In the genomic region with DNA sequence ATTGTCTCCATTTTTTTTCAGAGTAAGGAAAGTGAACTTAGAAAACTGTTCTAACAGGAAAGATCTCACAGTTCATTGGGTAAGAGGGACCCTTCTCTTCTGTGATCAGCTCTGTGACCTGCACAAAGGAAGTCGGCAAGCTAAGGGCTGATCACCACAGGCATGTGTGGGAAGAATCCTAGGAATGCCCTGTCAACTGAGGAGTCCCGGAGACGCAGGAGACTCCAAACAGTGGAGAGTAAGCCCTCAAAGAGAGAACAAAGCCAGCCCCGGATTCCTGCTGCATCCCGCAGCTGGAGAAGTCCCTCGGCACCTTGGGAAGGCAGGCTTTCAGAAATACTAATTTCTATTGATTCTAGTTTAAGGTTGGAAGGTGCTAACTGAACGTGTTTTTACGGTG, we compare ENCODE assay signal across 8 mouse cellular contexts. TPM values are rescaled to one million over a fixed set of nuclear protein-coding genes. Genes with fewer than 3 reads are reported as not detected.
A peak's percentile ranks its signal among the peaks of the same experiment; 100 is the strongest.
DNase-seq lines count a peak whose midpoint lies in the region; ATAC-seq lines count a peak whose summit lies in the region.

No protein-coding gene starts in this region.

- peaks cover 9% of the 10 kb centered on the region for H3K36me3 ChIP-seq in heart, embryonic 12.5 days
- peaks cover 29% of the 10 kb centered on the region for H3K36me3 ChIP-seq in midbrain, embryonic 13.5 days

- H3K4me1 ChIP-seq in heart, embryonic 12.5 days (replicated peaks), result peaks cover 58% of the 10 kb centered on the region
- H3K4me1 ChIP-seq in midbrain, embryonic 13.5 days (replicated peaks), result peaks cover 93% of the 10 kb centered on the region

- no peaks in the 10 kb centered on the region for H3K9me3 ChIP-seq in heart, embryonic 12.5 days (replicated peaks)
- no peaks in the 10 kb centered on the region for H3K9me3 ChIP-seq in midbrain, embryonic 13.5 days

- peak overlapping the region; percentile 90 for H3K27ac ChIP-seq in heart, embryonic 12.5 days (ENCODE audit: poor library complexity, severe bottlenecking)
- peak overlapping the region; percentile 86 for H3K27ac ChIP-seq in midbrain, embryonic 13.5 days

- H3K9ac ChIP-seq in heart, embryonic 12.5 days, result peak overlapping the region; percentile 61
- peak overlapping the region; percentile 71 for H3K9ac ChIP-seq in midbrain, embryonic 13.5 days (replicated peaks)

- intact Hi-C loops in left cerebral cortex, postnatal 14 days (cut with DNase I), result no loop called here
- intact Hi-C loops in left cerebral cortex, postnatal 4 days (cut with DNase I), result loop anchor here (10.0 kb wide), 1 partner anchor 136 kb away; no protein-coding TSS in a partner anchor

- peak; percentile 89 for DNase-seq in embryo, embryonic 10 days (ENCODE audit: low spot score)
- DNase-seq in kidney, postnatal 14 days, result peak; percentile 45
- DNase-seq in left cerebral cortex, postnatal 14 days (ENCODE audit: low spot score in 2 of 2), result no peak
- DNase-seq in left cerebral cortex, postnatal 4 days, result no peak
- DNase-seq in cerebellum, adult 11-12 months, result no peak

- H3K4me3 ChIP-seq in heart, embryonic 12.5 days, result peak overlapping the region; percentile 28
- H3K4me3 ChIP-seq in midbrain, embryonic 13.5 days (replicated peaks), result peak overlapping the region; percentile 86

- peak overlapping the region; percentile 64 for H3K4me2 ChIP-seq in heart, embryonic 12.5 days
- peak overlapping the region; percentile 57 for H3K4me2 ChIP-seq in midbrain, embryonic 13.5 days (replicated peaks)

- 3% methylated on average over 8 of the region's 8 CpGs for WGBS in heart, embryonic 12.5 days
- under 1% methylated on average over 8 of the region's 8 CpGs for WGBS in midbrain, embryonic 13.5 days

- H3K27me3 ChIP-seq in heart, embryonic 12.5 days (replicated peaks), result no peaks in the 10 kb centered on the region
- H3K27me3 ChIP-seq in midbrain, embryonic 13.5 days, result no peaks in the 10 kb centered on the region

- peak; percentile 66; the same call in 1 of the 2 replicates for ATAC-seq in heart, embryonic 12.5 days (ENCODE audit: insufficient number of reproducible peaks, low FRiP score)
- peak; percentile 76 for ATAC-seq in midbrain, embryonic 13.5 days
- no peak for ATAC-seq in activated CD4-positive, CD25-positive, alpha-beta regulatory T cell, adult 4 months

RNA-seq across cellular contexts. Expression of a gene that starts 8.4 kb away (rescaled TPM):
- 38.2 and 40.2 TPM in 2 replicates for polyA plus RNA-seq in heart, embryonic 12.5 days (2016; fragmentation: Nextera tagmentation; extraction: Ambion mirVana)
- 325 and 347 TPM in 2 replicates for polyA plus RNA-seq in midbrain, embryonic 13.5 days (2015; fragmentation: Nextera tagmentation; extraction: Ambion mirVana)
- 10 to 100 TPM; 17.6 to 22.8 TPM for total RNA-seq in left cerebral cortex, postnatal 14 days (2021)
- 10 to 100 TPM; 47.5 to 50.3 TPM for total RNA-seq in left cerebral cortex, postnatal 4 days (2021)
- under 1 TPM in 1 of 2 experiments, not detected in 1; 0.17 TPM for polyA plus RNA-seq in activated CD4-positive, CD25-positive, alpha-beta regulatory T cell, adult 4 months (2017; shearing (Covaris generic))

Comparison
In these comparisons a context has a peak if more than half of its experiments do, and no peak if none do; other contexts are left out.
1. DNase-seq: peak in embryo, embryonic 10 days (single experiment) and kidney, postnatal 14 days (single experiment); none in left cerebral cortex, postnatal 14 days (0 of 2), left cerebral cortex, postnatal 4 days (single experiment) and cerebellum, adult 11-12 months (single experiment).
2. RNA of a gene that starts 8.4 kb away (polyA plus RNA-seq): 325 to 347 TPM in midbrain, embryonic 13.5 days and 38.2 to 40.2 TPM in heart, embryonic 12.5 days; 0.17 TPM in activated CD4-positive, CD25-positive, alpha-beta regulatory T cell, adult 4 months; every median in the first group is over 10 times any median in the second.